Mouse (Mus musculus): ENCODE data around the gene Tmem217.
"Not testable (repeated sequence)": the region's sequence is repeated elsewhere in the genome, so short reads cannot be mapped to it uniquely, and the experiment has no call there.

The Tmem217 gene

DNA sequence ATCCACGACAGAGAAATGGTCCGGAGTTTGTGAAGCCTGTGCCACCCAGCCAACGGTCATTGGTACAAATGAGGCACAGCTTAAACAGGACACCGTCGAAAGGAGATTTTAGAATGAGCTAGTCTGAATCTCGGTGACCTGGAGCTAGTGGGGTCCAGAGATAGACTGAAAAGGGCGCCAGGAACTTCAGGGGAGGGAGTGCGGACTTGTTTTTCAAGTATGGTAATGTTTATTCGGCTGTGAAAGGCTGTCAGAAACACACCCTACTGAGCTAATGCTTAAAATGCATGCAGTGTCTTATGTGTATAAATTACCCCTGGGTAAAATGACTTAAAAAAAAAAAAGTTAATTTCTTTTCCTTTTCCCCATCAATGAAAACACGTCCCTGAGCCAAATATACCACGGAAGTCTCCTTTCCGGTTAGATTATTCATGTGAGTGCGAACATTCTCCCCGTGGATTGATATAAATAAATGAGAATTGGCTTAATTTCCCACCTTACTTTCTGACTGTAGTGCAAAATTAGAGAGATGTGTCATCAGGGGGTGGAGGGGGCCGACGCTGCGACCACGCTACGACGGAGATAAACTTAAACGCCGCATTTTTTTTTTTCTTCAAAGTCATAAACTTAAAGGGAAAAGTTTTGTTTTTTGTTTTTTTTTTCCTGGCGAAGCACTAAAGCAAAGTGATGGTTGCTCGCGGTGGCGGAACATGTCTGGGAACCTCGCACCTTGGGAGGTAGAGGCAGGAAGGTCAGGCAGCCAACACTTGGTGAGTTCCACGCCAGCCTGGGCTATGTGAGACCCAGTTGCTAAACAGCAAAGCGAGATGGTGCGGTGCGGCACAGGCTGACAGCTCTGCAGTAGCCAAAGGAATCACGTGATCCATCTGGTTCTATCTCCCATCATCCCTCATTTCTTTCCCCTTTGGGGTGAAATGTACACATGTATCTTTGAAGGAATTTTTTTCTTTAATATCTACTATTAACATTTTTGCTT lies 49.2 kb downstream of the Tmem217 start:
- no peak for DNase-seq (ENCODE audit: low spot score)

DNA sequence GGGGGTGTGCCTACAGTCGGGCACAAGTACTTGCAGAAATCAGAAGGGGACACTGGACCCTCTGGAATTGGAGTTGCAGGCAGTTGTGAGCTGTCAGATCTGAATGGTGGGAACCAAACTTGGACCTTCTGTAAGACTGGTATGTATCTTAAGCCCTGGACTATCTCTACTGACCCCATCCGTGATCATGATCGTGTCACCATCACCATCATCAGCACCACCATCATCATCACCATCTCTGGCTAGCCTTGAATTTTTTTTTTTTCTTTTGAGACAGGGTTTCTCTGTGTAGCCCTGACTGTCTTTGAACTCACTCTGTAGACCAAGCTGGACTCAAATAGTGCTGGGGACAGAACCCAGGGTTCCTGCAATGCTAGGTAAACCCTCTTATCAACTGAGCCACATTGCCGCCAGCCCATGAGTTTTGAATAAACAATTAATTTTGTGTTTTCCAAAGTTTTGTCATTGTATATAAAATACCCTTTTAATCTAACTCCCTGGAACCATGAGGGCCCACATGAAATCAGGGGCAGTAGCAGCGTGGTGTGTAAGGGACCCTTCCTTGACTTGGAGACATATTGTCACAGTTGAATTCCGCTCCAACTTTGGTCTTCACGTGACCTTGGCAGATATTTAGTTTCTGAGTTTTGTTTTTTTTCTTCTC lies 50.0 kb downstream of the Tmem217 start:
- DNase-seq (ENCODE audit: low spot score) = no peak

DNA sequence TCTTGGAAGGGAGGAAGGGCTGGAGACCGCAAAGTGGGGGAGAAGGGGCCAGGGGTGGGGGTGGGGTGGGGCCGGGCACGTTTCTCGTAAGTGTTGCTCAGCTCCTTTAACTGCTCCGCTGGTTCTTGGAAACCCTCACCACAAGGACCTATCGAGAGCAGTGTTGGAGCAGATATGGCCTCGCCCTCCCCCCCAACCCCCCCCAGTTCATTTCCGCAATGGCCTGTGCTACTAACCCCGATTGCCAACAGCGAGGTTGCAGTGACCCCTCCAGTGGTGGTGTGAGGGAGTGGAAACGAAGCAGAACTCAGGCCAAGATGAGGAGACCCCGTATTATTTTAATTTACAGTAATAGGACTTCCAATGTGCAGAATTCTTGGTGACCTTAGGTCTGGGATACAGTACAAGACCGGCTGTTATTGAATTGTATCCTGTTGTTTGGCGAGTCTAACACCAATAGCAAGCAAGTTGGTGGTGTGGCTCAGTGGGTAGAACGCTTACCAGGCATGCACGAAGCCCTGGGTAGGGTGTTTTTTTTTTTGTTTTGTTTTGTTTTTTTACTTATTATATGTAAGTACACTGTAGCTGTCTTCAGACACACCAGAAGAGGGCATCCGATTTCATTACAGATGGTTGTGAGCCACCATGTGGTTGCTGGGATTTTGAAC lies 51.2 kb downstream of the Tmem217 start:
- DNase-seq (ENCODE audit: low spot score) = no peak

DNA sequence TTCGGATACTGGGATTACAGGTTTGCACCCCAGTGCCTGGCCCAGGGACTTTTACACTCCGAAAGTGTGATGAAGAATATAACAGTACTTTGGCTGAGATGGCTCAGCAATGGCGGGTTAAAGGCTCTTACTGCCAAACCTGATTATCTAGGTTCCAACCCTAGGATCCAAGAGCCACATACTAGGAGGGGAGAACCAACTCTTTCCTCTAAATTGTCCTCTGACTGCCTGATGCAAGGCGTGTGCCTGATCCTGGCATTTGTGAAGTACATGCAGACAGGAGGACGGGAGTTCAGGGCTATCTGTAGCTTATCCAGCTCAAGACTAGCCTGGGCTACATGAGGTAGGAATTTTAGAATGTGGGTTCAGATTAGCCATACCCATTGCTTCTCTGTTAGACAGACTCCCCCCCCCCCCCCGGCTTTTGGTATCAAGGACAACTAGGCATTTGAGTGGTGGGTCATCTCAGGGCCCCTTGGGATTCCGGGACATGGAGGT lies 51.9 kb downstream of the Tmem217 start:
- no peak for DNase-seq (ENCODE audit: low spot score)

DNA sequence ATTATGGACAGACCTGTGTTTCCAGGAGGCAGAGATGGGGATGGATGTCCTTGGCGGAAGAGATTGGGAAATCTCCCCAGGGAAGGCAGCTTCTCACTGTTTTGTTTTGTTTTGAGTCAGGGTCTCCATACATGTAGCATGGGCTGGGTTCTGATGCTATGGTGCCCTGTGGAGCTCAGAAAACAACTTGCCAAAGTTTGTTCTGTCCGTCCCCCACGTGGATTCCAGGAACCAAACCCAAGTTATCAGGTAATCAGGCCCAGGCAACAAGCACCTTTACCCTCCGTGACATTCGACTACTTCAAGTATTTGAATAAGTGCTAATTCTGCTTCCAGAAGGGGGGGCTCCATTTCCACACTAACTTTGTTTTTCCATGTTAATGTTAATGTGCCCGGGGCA lies 52.7 kb downstream of the Tmem217 start:
- DNase-seq (ENCODE audit: low spot score) = no peak

DNA sequence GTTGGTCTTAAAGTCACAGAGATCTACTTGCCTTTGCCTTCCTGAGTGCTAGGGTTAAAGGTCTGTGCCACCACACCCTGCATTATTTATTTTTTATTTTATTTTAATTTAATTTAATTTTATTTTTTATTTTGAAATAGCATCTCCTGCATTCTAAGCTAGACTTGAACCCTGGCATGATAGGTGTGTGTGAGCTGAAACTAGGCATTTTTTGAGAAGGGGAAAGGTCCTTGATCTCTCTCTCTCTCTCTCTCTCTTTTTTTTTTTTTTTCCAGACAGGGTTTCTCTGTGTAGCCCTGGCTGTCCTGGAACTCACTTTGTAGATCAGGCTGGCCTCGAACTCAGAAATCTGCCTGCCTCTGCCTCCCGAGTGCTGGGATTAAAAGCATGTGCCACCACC lies 53.2 kb downstream of the Tmem217 start:
- DNase-seq (ENCODE audit: low spot score) = not testable (repeated sequence)

DNA sequence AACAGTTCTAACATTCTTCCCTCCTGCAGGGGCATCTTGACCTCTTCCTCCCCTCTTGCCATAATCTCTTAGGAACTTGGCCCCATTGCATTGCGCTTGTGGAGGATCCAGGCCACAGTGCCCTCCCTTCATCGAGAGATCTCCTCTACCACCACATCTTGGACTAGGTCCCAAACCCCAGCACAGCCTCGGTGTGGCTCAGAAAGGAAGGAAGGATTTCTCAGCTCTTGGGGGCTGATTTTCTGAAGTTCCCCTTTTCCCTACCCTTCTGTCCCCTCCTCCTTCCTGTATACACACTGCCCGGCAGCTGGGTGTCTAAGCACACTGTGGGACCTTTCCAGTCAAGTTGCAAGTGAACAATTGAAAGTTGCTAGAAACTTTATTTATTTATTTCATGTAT lies 54.2 kb downstream of the Tmem217 start:
- peak; percentile 26 for DNase-seq (ENCODE audit: low spot score)

DNA sequence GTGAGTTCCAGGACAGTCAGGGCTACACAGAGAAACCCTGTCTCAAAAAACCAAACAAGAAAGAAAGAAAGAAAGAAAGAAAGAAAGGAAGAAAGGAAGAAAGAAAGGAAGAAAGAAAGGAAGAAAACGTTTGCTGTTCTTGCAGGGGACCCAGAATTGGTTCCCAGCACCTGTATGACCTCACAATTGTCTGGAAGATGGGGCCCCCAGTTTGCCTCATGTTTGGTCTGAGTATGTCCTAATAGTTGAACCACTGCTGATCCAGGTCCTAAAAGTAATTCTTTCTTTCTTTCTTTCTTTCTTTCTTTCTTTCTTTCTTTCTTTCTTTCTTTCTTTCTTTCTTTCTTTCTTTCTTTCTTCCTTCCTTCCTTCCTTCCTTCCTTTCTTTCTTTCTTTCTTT lies 54.7 kb downstream of the Tmem217 start:
- DNase-seq (ENCODE audit: low spot score) = not testable (repeated sequence)

DNA sequence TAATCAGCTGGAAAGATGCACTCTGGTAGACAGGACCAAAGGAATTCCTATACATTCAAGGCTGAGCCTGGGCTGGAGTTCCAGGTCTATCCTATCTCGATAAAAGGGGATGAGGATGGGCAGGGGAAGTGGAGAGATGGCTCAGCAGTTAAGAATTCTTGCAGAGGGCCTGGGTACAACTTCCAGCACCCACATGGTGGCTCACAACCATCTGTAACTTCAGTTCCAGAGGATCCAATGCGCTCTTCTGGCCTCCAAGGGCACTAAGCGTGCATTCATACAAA lies 55.2 kb downstream of the Tmem217 start:
- DNase-seq (ENCODE audit: low spot score) = no peak

DNA sequence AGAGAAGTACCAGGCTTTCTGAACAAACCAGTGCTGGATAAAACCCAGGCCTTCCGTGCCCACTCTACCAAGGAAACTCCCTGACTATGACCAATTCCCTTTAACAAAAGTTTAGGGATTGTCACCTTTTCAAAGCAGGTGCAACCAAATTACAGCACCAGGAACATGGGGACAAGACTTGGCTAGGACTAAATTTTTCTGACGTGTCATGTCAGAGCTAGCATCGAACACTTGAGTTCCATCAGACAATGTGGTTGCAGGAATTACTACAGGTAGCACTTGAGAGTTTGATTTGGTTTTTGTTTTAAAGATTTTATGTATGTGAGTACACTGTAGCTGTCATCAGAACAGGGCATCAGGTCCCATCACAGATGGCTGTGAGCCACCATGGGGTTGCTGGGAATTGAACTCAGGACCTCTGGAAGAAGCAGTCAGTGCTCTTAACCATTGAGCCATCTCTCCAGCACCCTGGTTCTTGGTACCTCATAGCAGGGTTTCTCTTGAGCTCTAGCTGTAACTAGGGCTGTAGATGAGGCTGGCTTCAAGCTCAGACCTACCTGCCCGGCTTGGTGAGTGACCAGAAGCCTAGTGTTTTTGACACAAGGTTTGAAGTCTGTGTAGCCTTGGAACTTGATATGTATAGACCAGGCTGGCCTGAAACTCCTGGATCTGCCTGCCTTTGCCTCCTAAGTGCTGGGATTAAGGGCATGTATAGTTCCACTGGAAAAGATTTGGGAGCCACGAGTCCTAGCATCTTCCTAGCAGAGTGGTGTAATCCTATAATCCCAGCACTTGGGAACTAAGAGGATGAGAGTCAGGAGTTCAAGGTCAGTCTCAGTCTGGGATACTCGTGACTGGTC lies 55.7 kb downstream of the Tmem217 start:
- no peak for DNase-seq (ENCODE audit: low spot score)

DNA sequence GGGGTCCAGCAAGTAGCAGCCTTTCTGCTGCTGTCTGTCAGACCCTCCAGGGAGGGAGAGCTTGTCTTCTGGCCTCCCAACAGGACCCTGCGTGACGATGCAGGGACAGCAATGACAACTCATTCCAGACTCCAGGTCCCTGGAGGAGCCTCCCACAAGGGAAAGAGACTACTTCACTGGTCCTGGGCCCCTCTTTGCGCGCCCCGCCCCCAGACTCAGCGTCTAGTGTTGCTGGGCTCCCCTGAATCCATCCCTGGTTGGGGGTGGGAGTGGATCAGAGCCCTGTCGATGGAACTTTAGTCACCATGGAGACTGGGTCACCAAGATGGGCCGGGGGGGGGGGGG lies 57.5 kb downstream of the Tmem217 start:
- no peak for DNase-seq (ENCODE audit: low spot score)

DNA sequence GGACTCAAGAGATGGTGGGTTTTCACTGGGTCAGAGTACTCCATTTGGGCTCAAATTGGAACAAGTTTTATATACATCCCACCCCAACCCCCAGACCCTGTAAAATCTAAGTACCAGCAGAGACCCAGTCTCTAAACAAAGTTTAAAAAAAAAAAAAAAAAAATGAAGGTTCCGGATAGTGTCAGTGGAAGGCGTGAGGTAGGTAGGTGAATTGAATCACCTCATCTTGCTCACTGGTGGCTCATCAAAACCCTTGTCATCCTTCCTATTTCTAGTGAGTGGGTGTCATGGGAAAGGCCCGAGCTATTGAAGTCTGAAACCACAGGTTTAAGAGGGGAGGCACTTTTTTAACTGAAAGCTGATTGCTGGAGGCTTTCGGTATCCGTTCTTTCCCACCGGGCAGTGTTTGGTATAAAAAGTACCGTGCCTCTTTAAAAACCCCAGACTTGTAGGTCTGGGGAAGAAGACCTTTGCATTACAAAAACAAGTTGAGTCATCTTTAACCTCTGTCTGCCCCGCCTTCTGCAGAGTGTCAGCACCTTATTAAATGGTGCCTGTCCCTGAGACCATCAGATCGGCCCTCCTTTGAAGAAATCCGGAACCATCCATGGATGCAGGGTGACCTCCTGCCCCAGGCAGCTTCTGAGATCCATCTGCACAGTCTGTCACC lies 58.0 kb downstream of the Tmem217 start:
- DNase-seq (ENCODE audit: low spot score) = no peak

DNA sequence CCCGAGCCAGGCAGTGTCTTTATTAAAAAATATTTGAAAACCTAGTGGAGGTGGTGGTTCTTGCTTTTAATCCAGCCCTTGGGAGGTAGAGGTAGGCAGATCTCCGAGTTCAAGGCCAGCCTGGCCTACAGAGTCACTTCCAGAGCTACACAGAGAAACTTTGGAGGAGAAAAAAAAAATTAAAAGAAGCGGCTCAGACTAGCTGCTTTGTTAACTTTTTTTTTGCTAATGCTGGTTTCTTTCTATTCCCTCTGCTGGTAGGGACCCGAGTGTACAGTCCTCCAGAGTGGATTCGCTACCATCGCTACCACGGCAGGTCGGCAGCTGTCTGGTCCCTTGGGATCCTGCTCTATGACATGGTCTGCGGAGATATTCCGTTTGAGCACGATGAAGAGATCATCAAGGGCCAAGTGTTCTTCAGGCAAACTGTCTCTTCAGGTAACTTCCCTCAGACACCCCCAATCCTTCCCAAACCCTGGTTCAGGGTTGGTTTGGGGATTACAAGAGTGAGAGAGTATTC lies 58.7 kb downstream of the Tmem217 start:
- DNase-seq (ENCODE audit: low spot score) = no peak

DNA sequence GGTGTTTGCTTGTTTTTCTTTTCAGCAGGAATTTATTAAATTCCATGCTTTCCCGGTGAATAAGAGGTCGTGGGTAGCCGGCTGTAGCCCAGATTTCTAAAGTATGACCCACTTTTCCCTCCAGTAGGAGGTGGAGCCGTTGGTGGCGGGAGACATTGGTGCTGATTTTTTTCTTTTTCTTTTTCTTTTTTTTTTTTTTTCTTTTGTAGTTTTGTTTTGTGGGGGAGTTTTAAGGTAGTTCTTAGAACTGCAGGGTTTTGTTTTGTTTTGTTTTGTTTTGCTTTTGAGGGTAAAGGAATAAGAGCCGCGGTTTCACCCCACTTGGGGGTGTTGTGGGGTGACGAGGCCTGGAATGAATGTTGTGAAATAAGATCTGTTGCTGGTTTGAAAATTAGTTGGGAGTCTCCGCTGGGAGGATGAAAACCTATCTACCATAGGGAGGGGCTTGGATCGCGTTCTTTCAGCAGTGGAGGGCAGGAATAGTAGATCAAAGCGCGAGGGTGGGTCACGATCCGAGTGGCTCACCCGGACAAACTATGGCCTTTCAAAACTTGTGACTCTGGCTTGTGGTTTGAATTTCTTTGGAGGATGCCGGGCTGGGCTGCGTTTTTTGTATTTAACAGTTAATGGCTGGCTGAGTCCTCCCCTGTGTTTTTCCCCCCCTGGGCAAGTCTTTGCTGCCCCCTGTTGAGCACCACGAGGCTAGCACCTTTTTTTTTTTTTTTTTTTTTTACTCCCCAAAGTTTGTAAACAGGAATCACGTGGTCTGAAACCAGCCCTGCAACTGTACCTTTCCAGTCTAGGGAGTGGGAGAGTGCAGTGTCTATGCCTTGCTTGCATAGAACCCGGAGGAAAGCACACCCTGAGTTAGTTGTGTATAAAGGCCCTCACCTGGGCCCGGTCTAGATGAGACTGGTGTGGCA lies 59.7 kb downstream of the Tmem217 start:
- DNase-seq (ENCODE audit: low spot score) = peak; percentile 64

DNA sequence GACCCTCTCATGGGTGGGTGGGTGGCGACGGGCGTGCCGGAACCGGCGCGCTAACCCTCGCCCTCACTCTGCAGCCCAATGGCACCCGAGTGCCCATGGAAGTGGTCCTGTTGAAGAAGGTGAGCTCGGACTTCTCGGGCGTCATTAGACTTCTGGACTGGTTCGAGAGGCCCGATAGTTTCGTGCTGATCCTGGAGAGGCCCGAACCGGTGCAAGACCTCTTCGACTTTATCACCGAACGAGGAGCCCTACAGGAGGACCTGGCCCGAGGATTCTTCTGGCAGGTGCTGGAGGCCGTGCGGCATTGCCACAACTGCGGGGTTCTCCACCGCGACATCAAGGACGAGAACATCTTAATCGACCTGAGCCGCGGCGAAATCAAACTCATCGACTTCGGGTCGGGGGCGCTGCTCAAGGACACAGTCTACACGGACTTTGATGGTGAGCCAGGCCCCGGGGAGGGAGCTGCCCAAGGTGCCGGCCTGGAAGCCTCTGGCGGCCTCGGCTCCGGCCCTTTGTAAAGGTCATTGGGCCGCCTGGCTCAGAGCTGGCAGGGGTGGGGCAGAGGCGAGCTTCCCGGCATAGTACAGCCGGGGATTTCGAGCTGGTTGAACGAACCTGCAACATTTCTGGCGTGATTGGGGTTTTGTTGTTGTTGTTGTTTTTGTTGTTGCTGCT lies 60.5 kb downstream of the Tmem217 start:
- DNase-seq (ENCODE audit: low spot score) = peak; percentile 70

DNA sequence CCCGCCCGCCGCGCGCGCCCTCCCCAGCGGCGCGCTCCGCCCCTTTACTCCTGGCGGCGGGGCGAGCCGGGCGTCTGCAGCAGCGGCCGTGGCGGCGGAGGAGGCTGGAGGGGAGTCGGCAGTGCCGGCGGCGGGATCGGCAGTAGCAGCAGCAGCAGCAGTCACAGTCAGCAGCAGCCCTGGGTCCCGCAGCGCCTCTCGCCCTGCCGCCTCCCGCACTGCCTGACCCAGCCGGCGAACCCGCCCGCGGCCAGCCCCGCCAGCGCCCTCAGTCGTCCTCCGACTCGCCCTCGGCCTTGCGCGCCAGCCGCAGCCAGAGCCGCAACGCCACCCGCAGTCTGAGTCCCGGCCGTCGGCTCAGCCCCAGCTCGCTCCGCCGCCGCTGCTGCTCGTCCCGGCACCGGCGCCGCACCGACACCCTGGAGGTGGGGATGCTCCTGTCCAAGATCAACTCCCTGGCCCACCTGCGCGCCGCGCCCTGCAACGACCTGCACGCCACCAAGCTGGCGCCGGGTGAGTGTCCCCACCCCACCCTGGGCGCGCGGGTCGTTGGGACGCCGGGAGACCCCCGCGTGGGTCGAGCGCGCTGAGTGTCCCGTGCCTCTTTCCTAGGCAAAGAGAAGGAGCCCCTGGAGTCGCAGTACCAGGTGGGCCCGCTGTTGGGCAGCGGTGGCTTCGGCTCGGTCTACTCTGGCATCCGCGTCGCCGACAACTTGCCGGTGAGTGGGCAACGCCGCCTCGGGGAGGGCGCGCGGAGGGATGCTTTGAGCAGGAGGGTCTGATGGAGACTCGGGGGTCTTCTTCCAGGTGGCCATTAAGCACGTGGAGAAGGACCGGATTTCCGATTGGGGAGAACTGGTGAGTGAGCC lies 61.2 kb downstream of the Tmem217 start, which contains the start of gene Pim1:
Gene Pim1, plus strand, starts transcription at position 41 of the 869 bp plus-strand sequence.
- DNase-seq (ENCODE audit: low spot score) = no peak

DNA sequence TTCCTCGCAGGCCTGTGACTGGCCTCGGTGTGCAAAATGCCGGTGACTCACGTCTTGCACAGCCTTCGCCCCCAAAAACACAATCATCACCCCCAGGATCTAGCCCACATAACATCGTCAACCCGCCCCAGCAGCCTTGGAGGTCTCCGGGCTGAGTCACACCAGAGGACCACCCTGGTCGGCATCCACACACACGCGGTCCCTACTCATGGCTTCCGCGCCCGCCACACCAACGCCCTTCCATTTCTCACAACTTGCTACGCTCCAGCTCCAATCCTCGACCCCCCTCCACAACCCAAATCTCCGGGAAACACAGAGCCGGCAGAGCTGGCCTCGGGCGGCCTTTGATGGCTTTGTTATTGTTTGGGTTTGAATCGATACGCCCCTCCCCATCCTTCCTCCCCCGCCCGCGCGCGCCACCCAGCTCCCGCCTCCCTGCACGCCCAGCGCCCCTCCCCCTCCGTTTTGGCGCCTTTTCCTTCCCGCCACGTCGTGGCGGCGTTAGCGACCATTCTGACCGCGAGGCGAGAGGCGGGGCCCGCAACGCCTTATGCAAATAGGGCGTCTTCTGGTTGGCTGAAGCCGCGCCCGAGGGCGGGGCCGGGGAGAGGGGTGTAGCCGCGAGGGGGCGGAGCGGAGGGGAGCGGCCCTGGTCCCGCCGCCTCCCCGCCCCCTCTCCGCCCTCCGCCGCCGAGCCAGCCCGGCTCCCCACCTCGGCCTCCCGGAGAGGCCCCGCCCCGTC lies 62.0 kb downstream of the Tmem217 start:
- DNase-seq (ENCODE audit: low spot score) = peak; percentile 99
